Mouse (Mus musculus) regulatory T cell (primary cell): ENCODE measurements at regions not wholly inside any gene's neighbourhood (a gene's known extent, or its start where the extent isn't known, plus 50 kb on each side); places are given as distances from the start of the nearest gene placed in this dataset.

Experiments used
- in situ Hi-C: fragments of 300-600 bp; cut with MboI, MseI; formaldehyde crosslinking; loops from one replicate; pipeline ENCODE4 v1.15.1; 2025; ENCODE audit warnings: high pct_unique_total_duplicates

- in situ Hi-C loops, result no loop called here
Measured at GRCm38 (mm10) chr15:67402310-67402709, 901.6 kb upstream of the Lrrc6 start.

GRCm38 (mm10) chr15:67397269-67397668 is 896.6 kb upstream of the Lrrc6 start:
- in situ Hi-C loops, result no loop called here

- in situ Hi-C loops, result no loop called here
Measured at GRCm38 (mm10) chr15:67395114-67395513, 894.4 kb upstream of the Lrrc6 start.

GRCm38 (mm10) chr15:67391918-67392317 is 891.2 kb upstream of the Lrrc6 start:
- in situ Hi-C loops, result no loop called here

GRCm38 (mm10) chr15:67388514-67388913 is 887.8 kb upstream of the Lrrc6 start:
- in situ Hi-C loops, result no loop called here

- in situ Hi-C loops, result no loop called here
Measured at GRCm38 (mm10) chr15:67386896-67387295, 886.2 kb upstream of the Lrrc6 start.

GRCm38 (mm10) chr15:67373599-67373998 is 872.9 kb upstream of the Lrrc6 start:
- in situ Hi-C loops, result no loop called here

GRCm38 (mm10) chr15:67373030-67373429 is 872.3 kb upstream of the Lrrc6 start:
- in situ Hi-C loops, result no loop called here

GRCm38 (mm10) chr15:67364099-67364756 is 863.5 kb upstream of the Lrrc6 start:
- in situ Hi-C loops, result loop anchor here (10.0 kb wide), 1 partner anchor 801 kb away; no protein-coding TSS in a partner anchor

- in situ Hi-C loops, result loop anchor here (10.0 kb wide), 1 partner anchor 804 kb away; no protein-coding TSS in a partner anchor
Measured at GRCm38 (mm10) chr15:67361012-67361571, 860.4 kb upstream of the Lrrc6 start.

GRCm38 (mm10) chr15:67357867-67358266 is 857.2 kb upstream of the Lrrc6 start:
- in situ Hi-C loops, result no loop called here

- in situ Hi-C loops, result no loop called here
Measured at GRCm38 (mm10) chr15:67355334-67355733, 854.6 kb upstream of the Lrrc6 start.

GRCm38 (mm10) chr15:67354598-67355159 is 854.0 kb upstream of the Lrrc6 start:
- in situ Hi-C loops, result no loop called here

GRCm38 (mm10) chr15:67349501-67349900 is 848.8 kb upstream of the Lrrc6 start:
- in situ Hi-C loops, result no loop called here

- in situ Hi-C loops, result no loop called here
Measured at GRCm38 (mm10) chr15:67345179-67346148, 844.8 kb upstream of the Lrrc6 start.

- in situ Hi-C loops, result no loop called here
Measured at GRCm38 (mm10) chr15:67342050-67342449, 841.3 kb upstream of the Lrrc6 start.

- in situ Hi-C loops, result no loop called here
Measured at GRCm38 (mm10) chr15:67337040-67337395, 836.3 kb upstream of the Lrrc6 start.

- in situ Hi-C loops, result no loop called here
Measured at GRCm38 (mm10) chr15:67336294-67337039, 835.8 kb upstream of the Lrrc6 start.

- in situ Hi-C loops, result no loop called here
Measured at GRCm38 (mm10) chr15:67332521-67332920, 831.8 kb upstream of the Lrrc6 start.

GRCm38 (mm10) chr15:67320292-67320691 is 819.6 kb upstream of the Lrrc6 start:
- in situ Hi-C loops, result no loop called here

- in situ Hi-C loops, result no loop called here
Measured at GRCm38 (mm10) chr15:67315202-67315601, 814.5 kb upstream of the Lrrc6 start.
